Mouse (Mus musculus): ENCODE measurements around the gene Tnk2.

Tnk2 gene

DNA sequence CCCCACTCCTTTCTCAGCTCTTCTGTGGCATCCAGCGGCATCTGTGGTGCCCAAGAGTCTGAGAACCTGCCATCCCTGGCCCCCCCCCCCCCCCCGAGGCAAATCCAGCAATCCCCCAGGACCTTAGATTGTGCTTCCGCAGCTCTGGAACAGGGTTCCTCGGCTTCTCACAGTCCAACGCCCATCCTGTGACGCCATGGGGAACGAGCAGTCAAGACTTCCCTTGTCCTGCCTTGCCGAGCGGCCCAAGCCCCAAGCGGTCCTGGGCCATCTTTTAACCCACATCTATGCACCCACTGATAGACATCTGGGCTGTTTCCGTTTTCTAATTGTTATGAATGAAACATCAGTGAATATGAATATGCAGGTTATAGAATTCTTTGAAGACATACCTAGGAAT lies 68.5 kb downstream of the Tnk2 start:
- no peak for DNase-seq (ENCODE audit: low spot score)

- DNase-seq (ENCODE audit: low spot score) = no peak
These were observed 69.9 kb downstream of the Tnk2 start for GRCm38 (mm10) chr16:32713556-32713955.

DNA sequence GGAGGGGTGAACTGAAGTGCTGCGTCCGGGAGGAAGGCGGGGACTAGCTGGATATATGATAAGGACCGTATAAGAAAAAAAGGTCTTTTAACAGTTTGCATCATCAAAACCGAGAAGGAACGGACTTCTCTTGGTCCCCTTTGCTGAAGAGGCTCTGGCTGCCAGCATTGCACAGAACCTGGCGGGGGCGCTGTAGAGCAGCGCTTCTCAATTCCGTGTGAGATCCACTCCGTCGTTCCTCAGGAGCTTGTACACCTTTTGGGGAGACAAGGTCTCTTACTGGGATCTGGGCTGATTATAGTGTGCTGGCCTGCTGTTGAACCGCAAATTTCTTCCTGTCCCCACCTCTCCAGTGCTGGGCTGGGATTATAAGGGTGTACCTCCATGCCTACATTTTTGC lies 71.7 kb downstream of the Tnk2 start:
- no peak for DNase-seq (ENCODE audit: low spot score)

DNA sequence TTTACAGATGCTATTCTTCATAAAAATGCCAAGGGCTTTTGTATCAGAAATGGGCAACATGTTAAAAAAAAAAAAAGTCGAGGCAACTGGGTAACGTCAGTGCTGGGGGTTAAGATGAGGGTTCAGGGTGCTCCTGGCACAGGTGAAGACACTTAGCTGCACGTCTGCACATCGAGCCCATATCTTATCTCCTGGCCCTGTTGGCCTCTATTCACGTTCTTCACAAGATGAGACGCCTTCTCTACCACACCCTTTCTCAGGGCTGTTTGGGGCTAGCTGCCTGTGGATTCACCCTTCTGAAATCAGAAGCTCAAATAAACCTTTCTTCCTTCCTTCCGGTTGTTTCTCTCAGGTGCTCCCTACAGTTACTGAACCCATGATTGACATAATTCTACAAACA lies 79.5 kb downstream of the Tnk2 start:
- no peak for DNase-seq (ENCODE audit: low spot score)

DNA sequence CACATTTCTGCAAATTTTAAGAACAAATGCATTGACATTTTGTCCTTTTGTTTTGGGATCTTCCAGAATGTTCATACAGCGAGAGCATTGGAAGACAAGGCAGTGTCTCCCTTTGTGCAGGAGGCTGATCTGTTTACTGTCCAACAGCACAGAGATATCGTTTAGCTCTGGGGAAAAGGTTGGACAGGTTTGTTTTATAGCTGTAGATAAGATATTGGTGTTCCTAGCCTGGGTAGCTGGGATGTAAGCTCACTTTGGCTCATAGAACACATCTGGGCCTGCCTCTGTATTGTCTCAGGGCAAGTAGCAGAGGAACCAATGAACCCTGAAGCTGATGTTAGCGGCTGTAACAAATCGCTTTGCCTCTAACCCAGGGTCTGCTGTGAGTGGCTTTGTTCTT lies 80.1 kb downstream of the Tnk2 start:
- no peak for DNase-seq (ENCODE audit: low spot score)

DNA sequence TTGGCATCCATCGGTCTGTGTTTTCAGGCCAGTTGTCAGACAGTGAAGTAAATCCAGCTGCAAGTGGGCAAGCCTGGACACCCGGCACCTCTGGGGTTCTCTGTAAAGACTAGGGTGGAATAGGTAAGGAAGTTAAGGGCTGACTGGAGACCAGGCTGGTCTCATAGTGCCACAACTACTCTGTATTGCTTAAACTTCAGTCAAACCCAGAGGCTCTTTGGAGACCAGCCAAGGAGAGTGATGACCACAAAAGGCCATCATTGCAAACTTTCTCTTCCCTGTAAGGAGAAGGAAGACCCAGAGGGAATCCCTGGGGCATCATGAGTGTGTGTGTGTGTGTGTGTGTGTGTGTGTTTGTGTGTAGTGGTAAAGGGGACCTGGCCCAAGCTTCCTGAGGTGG lies 80.6 kb downstream of the Tnk2 start:
- DNase-seq (ENCODE audit: low spot score) = no peak

GRCm38 (mm10) chr16:32726501-32726900 lies 82.8 kb downstream of the Tnk2 start:
- no peak for DNase-seq (ENCODE audit: low spot score)

DNA sequence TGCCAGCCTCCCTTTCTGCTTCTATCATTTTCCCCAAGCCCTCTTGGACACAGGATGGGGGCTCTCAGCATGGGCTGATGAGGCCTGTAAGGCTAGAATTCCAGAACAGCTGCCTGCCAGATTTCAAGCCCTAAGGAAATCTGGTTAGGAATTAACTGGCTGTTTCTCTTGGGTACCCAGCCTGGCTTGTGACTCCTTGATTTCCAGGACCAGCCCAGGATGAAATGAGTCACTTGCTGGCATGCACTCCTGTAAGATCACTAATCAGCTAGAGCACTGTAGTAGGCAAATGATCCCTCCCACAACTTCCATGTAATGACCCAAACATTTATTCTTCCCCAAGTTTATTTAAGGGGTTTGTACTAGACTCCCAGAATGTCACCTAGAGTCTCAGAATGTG lies 84.6 kb downstream of the Tnk2 start:
- DNase-seq (ENCODE audit: low spot score) = no peak

DNA sequence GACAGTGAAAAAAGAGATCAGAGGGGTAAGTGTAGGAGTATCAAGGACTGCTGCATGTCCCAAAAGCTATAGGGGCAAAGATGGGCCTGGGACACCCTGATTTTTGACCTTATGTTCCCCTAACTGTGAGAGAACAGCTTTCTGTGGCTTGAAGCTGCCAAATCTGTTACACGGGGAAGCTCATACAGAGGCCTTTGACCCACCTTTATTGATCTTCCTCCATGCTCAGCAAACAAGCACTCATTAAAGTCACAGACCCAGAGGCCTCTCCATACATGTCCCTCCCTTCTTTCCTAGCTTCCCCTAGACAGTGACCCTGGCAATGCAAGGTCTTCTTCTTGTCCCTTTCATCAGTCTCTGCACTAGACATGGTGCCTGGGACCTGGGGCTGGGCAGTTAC lies 85.1 kb downstream of the Tnk2 start:
- no peak for DNase-seq (ENCODE audit: low spot score)

Measured in left cerebral cortex, adult 11 months (tissue).